Mouse (Mus musculus) liver, adult 2 months (tissue): ENCODE measurements around the gene Tshz2. TPM values are rescaled to one million over a fixed set of nuclear protein-coding genes. Genes with fewer than 3 reads are reported as not detected.
A peak's percentile ranks its signal among the peaks of the same experiment; 100 is the strongest.

Experiments used
- DNase-seq: peaks from one replicate; pipeline ENCODE4 v3.0.0-alpha.2; 2011; ENCODE audit warnings: low read depth, low spot score; ENCODE audit errors: extremely low read depth
- H3K27ac ChIP-seq: fragments of 200-500 bp; replicated peaks from 2 replicates; pipeline ENCODE4 v1.5.1; 2012; ENCODE audit warnings: low read depth, mild to moderate bottlenecking, control low read depth, inconsistent platforms, low read length; ENCODE audit not compliant: insufficient read depth
- H3K27me3 ChIP-seq: fragments of 200-500 bp; 2 replicates; pipeline ENCODE4 v1.6.1; 2012; ENCODE audit warnings: mild to moderate bottlenecking, moderate library complexity, low read length, inconsistent platforms; ENCODE audit not compliant: control insufficient read depth, insufficient read depth
- H3K36me3 ChIP-seq: fragments of 200-500 bp; 2 replicates; pipeline ENCODE4 v1.6.1; 2012; ENCODE audit warnings: low read length, inconsistent platforms; ENCODE audit not compliant: control insufficient read depth, insufficient read depth
- H3K4me1 ChIP-seq: fragments of 200-500 bp; 2 replicates; pipeline ENCODE4 v1.6.1; 2011; ENCODE audit warnings: low read length; ENCODE audit not compliant: control insufficient read depth, insufficient read depth
- H3K4me3 ChIP-seq: fragments of 200-500 bp; 2 replicates; pipeline ENCODE4 v1.5.1; 2011; ENCODE audit warnings: low read depth, mild to moderate bottlenecking, control low read depth, low read length, moderate library complexity; ENCODE audit not compliant: insufficient read depth
- H3K79me2 ChIP-seq: fragments of 200-500 bp; 2 replicates; pipeline ENCODE4 v1.6.1; 2012; ENCODE audit warnings: inconsistent platforms, mild to moderate bottlenecking, low read length, moderate library complexity; ENCODE audit not compliant: control insufficient read depth, insufficient read depth
- H3K9ac ChIP-seq: fragments of 200-500 bp; 2 replicates; pipeline ENCODE4 v1.6.1; 2012; ENCODE audit warnings: low read depth, mild to moderate bottlenecking, control low read depth, inconsistent platforms, low read length
- CTCF ChIP-seq: fragments of 200-500 bp; IDR thresholded peaks from 2 replicates; pipeline ENCODE4 v1.5.1; 2011; ENCODE audit warnings: low read depth, low read length, control low read depth
- POLR2A ChIP-seq: fragments of 200-500 bp; IDR thresholded peaks from 2 replicates; pipeline ENCODE4 v1.6.1; 2011; ENCODE audit warnings: low read length, control low read depth; ENCODE audit not compliant: insufficient read depth; ENCODE audit errors: extremely low read depth
- WGBS: fragments of 180-500 bp; shearing (Covaris S2); methylation state at CpG from one replicate; pipeline ENCODE4 v1.1.7; 2018; 5-methylcytosine and 5-hydroxymethylcytosine counted together
- polyA plus RNA-seq: library from polyadenylated mRNA; depleted of rRNA; stranded (reverse); fragments of >200 nt; gene quantifications from 2 replicates; pipeline ENCODE4 v1.2.3, GENCODE M21; 2012
- total RNA-seq: library from RNA; depleted of rRNA; stranded (reverse); fragments of >200 nt; gene quantifications from 2 replicates; pipeline ENCODE4 v1.2.3, GENCODE M21; 2014

The Tshz2 gene
- total and polyA plus RNA-seq, 2 experiments: 3.3 to 4.1 TPM

DNA sequence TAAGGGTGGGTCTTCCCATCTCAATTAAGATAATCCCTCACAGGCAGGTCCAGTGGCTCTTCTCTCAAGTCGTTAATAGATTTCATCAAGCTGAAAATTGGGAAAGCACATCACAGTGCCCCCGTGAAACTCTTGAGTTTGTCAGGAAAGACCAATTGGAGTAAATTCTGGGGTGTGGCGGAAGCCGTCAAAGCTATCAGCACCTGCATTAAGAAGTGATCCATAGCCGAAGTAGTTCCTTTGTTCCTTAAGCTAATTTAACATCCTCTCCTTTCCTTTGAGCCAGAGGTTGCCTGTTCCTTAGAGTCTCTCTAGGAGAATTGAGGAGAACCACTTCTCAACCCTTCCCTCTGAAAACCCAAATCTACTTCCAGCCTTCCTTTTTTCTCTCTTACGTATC lies 16.8 kb upstream of the Tshz2 start:
- Histone ChIP-seq H3K36me3 (no peaks in the 10 kb centered on the region), H3K4me1 (no peaks in the 10 kb centered on the region), H3K27me3 (no peaks in the 10 kb centered on the region), H3K79me2 (no peaks in the 10 kb centered on the region), H3K4me3 (no peak overlapping the region), H3K27ac (no peak overlapping the region), H3K9ac (no peak overlapping the region)
- 84% methylated on average over 6 of the region's 6 CpGs for WGBS
- no peak for DNase-seq
- TF ChIP-seq POLR2A (no peak), CTCF (no peak)

DNA sequence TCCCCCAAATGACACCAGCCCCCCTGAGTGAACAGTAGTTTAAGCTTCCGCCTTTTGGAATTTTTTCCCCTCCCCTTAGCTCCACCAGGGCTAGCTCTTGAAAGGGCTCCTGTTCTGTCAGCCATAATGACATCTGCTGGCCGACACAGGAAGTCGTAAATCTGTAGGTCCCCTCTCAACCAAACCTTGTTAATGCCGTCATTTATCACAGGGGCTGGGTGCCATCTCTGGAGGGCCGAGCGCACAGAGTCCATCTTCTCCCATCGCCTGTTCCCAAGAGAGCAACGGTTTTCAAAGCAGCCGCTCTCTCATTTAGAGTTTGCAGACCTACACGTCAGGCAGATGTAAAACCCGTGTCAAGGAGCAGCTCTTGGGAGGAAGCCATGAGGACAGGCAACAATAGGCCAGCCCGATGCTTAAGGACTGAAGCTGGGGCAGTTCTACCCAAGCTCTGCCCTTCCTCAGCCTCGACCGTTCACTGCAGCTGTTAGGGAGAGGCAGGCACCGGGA lies 11.6 kb upstream of the Tshz2 start:
- Histone ChIP-seq H3K27me3 (no peaks in the 10 kb centered on the region), H3K4me3 (no peak overlapping the region), H3K36me3 (no peaks in the 10 kb centered on the region), H3K27ac (no peak overlapping the region), H3K79me2 (no peaks in the 10 kb centered on the region), H3K9ac (no peak overlapping the region), H3K4me1 (no peaks in the 10 kb centered on the region)
- WGBS: 64% methylated on average over 15 of the region's 15 CpGs
- DNase-seq: no peak
- TF ChIP-seq POLR2A (no peak), CTCF (no peak)

DNA sequence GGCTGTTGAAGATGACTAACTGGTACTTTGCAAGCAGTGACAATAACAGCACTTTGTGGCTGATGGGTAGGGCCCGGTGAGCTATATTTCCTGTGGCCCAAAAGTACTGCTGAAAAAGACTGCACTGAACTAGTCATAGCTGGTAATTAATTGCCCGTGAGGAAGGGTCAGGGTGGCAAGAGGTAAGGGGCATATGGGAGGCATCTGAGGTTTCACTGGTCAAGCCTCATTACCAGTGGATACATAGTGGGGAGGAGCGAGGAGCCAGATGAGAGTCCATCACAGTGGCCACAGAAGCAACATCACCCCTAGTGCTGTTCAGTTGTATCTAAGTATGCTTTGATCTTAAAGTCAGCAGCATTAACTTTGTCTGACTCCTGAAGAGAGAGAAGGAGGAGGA lies 2.7 kb upstream of the Tshz2 start:
- H3K36me3 ChIP-seq: no peaks in the 10 kb centered on the region
- H3K9ac ChIP-seq: no peak overlapping the region
- 98% methylated on average over 3 of the region's 3 CpGs for WGBS
- no peak for TF ChIP-seq CTCF
- TF ChIP-seq POLR2A: no peak
- no peak for DNase-seq
- H3K27ac ChIP-seq: no peak overlapping the region
- no peaks in the 10 kb centered on the region for H3K27me3 ChIP-seq
- peaks cover 2% of the 10 kb centered on the region; the same call in 1 of the 2 replicates for H3K4me1 ChIP-seq
- no peaks in the 10 kb centered on the region for H3K79me2 ChIP-seq
- no peak overlapping the region for H3K4me3 ChIP-seq

DNA sequence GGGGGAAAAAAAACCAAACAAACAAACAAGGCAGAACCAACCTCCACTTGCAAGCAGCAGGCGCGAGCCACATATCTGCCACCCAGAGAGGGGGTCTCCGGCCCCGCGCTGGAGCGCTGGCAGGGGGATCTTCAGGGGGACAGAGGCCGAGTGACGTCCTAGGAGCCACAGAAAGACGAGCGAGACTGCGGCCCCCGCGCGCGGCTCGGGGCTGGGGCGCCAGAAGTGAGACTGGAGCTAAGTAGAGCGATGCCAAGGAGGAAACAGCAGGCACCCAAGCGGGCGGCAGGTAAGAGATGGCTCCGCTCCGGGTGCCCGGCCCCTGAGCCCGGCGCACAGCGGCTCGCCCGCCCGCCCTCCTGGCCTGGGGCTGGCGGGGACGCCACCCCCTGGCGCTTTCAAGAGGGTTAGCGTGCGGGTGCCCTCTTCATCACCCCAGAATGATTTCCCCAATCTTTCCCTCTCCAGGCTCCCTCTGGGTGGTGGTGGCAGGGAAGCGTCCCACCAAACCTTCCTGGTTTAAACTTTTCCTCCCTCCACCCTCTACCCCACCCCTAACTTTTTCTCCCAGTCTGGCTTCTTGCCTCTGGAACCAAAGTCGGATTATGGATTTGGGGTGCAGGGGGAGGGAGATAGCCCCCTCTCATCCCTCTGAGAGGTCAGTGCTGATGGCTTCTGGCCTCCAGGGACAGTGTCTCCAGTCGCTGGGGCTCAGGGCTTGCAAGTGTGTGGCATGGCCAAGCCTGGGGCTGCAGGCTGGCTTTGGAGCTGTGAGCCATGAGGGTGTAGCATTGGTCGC lies 877 bp downstream of the Tshz2 start:
- DNase-seq: peak; percentile 33

DNA sequence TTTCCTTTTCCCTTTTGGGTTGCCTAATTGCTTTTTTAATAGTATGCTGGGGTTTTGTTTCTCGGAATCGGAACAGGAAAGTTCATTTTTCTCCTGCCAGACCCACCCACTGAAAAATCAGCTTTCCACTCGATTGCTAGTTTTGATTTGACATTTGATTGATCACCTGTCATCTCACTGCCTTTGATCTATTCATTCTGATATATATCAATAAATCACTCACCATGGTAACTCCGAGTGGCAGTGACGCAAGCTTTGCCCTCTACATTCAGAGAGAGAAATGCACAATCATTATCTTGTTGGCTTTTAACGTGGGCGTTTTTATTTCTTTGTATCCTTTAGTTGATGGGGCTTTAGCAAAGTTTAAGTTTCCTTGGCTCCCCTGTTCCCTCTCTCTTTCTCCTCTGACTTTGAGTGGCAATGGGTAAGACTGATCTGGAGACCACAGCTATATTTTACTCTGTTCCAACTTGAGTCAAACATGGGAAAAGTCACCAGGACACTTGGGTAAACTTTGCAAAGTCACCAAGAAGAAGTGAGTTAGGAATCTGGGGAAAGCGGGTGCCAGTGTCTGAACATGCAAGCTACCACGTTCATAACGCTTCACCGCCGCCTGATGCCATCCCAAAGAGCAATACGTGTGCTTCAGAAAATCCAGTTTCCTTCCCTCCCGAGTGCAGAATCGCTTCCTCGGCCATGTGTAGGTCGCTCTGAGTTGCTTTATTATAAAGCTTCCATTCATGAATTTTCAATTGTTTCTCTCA lies 2.0 kb downstream of the Tshz2 start:
- H3K4me3 ChIP-seq: peak overlapping the region; percentile 72
- peak overlapping the region; percentile 72 for H3K27ac ChIP-seq
- no peaks in the 10 kb centered on the region for H3K27me3 ChIP-seq
- DNase-seq: peak; percentile 55
- H3K9ac ChIP-seq: peak overlapping the region; percentile 82; the same call in 1 of the 2 replicates
- no peaks in the 10 kb centered on the region for H3K36me3 ChIP-seq
- H3K79me2 ChIP-seq: no peaks in the 10 kb centered on the region; the same call in 1 of the 2 replicates
- WGBS: 40% methylated on average over 17 of the region's 17 CpGs
- TF ChIP-seq POLR2A: no peak
- no peak for TF ChIP-seq CTCF
- peaks cover 7% of the 10 kb centered on the region; the same call in 1 of the 2 replicates for H3K4me1 ChIP-seq

More for the DNA sequence above, 877 bp downstream of the Tshz2 start:
- no peaks in the 10 kb centered on the region for H3K36me3 ChIP-seq
- H3K27me3 ChIP-seq: no peaks in the 10 kb centered on the region
- H3K9ac ChIP-seq: peak overlapping the region; percentile 82
- no peaks in the 10 kb centered on the region; the same call in 1 of the 2 replicates for H3K79me2 ChIP-seq
- TF ChIP-seq POLR2A (0 out of 2 replicates have a peak, but pooled peaks have one; percentile 8), CTCF (no peak)
- under 1% methylated on average over 38 of the region's 38 CpGs for WGBS
- peak overlapping the region; percentile 72 for H3K27ac ChIP-seq
- H3K4me1 ChIP-seq: peaks cover 7% of the 10 kb centered on the region; the same call in 1 of the 2 replicates
- H3K4me3 ChIP-seq: peak overlapping the region; percentile 72
